Mouse (Mus musculus) kidney, embryonic 16.5 days (tissue): ENCODE results near the gene Per2. TPM values are rescaled to one million over a fixed set of nuclear protein-coding genes. Genes with fewer than 3 reads are reported as not detected.

Source experiments
- ATAC-seq: fragments of 200-750 bp; cut with Nextera tagmentation; 2 replicates; pipeline ENCODE4 v1.8.0; 2017; ENCODE audit warnings: moderate TSS enrichment; ENCODE audit not compliant: low FRiP score, low TSS enrichment
- H3K27ac ChIP-seq: fragments of 300-500 bp; sonication (generic); 2 replicates; pipeline ENCODE4 v1.5.1; 2014; ENCODE audit warnings: low read length
- H3K27me3 ChIP-seq: fragments of 300-500 bp; sonication (generic); 2 replicates; pipeline ENCODE4 v1.6.1; 2014; ENCODE audit warnings: low read length, control low read depth, mixed read lengths; ENCODE audit not compliant: insufficient read depth
- H3K36me3 ChIP-seq: fragments of 300-500 bp; sonication (generic); 2 replicates; pipeline ENCODE4 v1.6.1; 2014; ENCODE audit warnings: low read length, control low read depth, mixed read lengths; ENCODE audit not compliant: insufficient read depth
- H3K4me1 ChIP-seq: fragments of 300-500 bp; sonication (generic); 2 replicates; pipeline ENCODE4 v1.6.1; 2014; ENCODE audit warnings: low read length, control low read depth, mixed read lengths; ENCODE audit not compliant: insufficient read depth
- H3K4me2 ChIP-seq: fragments of 300-500 bp; sonication (generic); replicated peaks from 2 replicates; pipeline ENCODE4 v1.6.1; 2014; ENCODE audit warnings: low read depth, low read length
- H3K4me3 ChIP-seq: fragments of 300-500 bp; sonication (generic); 2 replicates; pipeline ENCODE4 v1.5.1; 2014; ENCODE audit warnings: mild to moderate bottlenecking, low read length
- H3K9ac ChIP-seq: fragments of 300-500 bp; sonication (generic); replicated peaks from 2 replicates; pipeline ENCODE4 v1.6.1; 2014; ENCODE audit warnings: low read length
- H3K9me3 ChIP-seq: fragments of 300-500 bp; sonication (generic); 2 replicates; pipeline ENCODE4 v1.6.1; 2016; ENCODE audit warnings: low read length, control low read depth
- WGBS: fragments of 180-500 bp; shearing (Covaris S2); extraction: QIAGEN DNeasy Blood & Tissue Kit; methylation state at CpG from one replicate; pipeline ENCODE4 v1.1.7; 2014; 5-methylcytosine and 5-hydroxymethylcytosine counted together
- polyA plus RNA-seq: library from polyadenylated mRNA; unstranded; fragments of >200 nt; fragmentation: Nextera tagmentation; extraction: Ambion mirVana; gene quantifications from 2 replicates; pipeline ENCODE4 v1.2.1, GENCODE M21; 2015

Gene Per2
- polyA plus RNA-seq, 1 experiment from 2014 or later, result 4.2 TPM

GRCm38 (mm10) chr1:91407819-91408218, 51.3 kb downstream of the Per2 start:
- H3K4me3 ChIP-seq, result no peak overlapping the region
- H3K9ac ChIP-seq, result no peak overlapping the region
- no peaks in the 10 kb centered on the region for H3K36me3 ChIP-seq
- 78% methylated on average over 4 of the region's 4 CpGs for WGBS
- no peak for ATAC-seq
- H3K4me1 ChIP-seq, result peaks cover 13% of the 10 kb centered on the region
- H3K27me3 ChIP-seq, result no peaks in the 10 kb centered on the region
- H3K27ac ChIP-seq, result no peak overlapping the region
- H3K9me3 ChIP-seq, result no peaks in the 10 kb centered on the region
- H3K4me2 ChIP-seq, result no peak overlapping the region

DNA sequence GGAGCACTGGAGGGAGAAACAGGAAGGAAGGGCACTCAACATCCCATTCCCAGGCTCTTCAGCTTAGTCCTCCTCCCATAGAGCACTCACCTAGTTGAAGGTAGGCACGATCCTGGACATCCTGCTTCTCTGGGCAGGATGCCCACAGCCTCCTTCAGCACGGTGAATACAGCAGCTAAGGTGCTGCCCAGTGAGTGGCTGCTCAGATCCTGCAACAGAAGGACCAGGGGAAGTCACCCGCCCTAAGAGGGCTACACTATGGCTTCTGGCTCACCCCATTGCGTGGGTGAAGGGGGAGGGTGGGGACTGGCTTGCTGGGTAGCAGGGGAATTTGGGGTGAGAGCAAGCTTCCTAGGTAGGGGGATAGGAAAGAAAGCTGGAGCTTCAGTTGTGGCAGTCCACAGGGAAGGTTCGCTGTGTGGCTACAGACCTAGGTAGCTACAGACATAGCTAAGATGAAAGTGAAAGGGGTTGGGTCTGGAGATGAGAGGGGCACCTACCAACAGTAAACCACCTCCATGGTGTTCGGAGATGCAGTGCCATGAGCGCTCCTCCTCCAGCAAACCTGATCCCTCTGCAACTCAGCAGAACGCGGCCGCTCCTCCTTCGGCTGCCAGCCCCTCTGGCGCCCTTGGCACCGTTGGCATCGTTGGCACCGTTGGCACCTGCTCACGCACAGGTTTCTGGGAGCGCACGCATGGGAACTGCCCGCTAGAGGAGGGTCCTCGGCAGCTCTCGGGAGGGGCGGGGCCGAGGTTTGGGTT, 53.5 kb downstream of the Per2 start:
- 0 out of 2 replicates have a peak, but pooled peaks have one; percentile 19 for ATAC-seq
- H3K4me1 ChIP-seq, result no peaks in the 10 kb centered on the region
- WGBS, result 56% methylated on average over 23 of the region's 23 CpGs
- no peak overlapping the region for H3K4me3 ChIP-seq
- H3K27ac ChIP-seq, result no peak overlapping the region
- H3K9ac ChIP-seq, result no peak overlapping the region
- H3K4me2 ChIP-seq, result no peak overlapping the region
- no peaks in the 10 kb centered on the region for H3K9me3 ChIP-seq
- no peaks in the 10 kb centered on the region for H3K27me3 ChIP-seq
- H3K36me3 ChIP-seq, result no peaks in the 10 kb centered on the region

GRCm38 (mm10) chr1:91404976-91405375, 54.1 kb downstream of the Per2 start:
- H3K4me2 ChIP-seq, result no peak overlapping the region
- H3K9me3 ChIP-seq, result no peaks in the 10 kb centered on the region
- WGBS, result 23% methylated on average over 1 of the region's 1 CpGs
- no peak overlapping the region for H3K27ac ChIP-seq
- H3K4me1 ChIP-seq, result no peaks in the 10 kb centered on the region
- H3K9ac ChIP-seq, result no peak overlapping the region
- no peak for ATAC-seq
- H3K27me3 ChIP-seq, result no peaks in the 10 kb centered on the region
- no peaks in the 10 kb centered on the region for H3K36me3 ChIP-seq
- no peak overlapping the region for H3K4me3 ChIP-seq

DNA sequence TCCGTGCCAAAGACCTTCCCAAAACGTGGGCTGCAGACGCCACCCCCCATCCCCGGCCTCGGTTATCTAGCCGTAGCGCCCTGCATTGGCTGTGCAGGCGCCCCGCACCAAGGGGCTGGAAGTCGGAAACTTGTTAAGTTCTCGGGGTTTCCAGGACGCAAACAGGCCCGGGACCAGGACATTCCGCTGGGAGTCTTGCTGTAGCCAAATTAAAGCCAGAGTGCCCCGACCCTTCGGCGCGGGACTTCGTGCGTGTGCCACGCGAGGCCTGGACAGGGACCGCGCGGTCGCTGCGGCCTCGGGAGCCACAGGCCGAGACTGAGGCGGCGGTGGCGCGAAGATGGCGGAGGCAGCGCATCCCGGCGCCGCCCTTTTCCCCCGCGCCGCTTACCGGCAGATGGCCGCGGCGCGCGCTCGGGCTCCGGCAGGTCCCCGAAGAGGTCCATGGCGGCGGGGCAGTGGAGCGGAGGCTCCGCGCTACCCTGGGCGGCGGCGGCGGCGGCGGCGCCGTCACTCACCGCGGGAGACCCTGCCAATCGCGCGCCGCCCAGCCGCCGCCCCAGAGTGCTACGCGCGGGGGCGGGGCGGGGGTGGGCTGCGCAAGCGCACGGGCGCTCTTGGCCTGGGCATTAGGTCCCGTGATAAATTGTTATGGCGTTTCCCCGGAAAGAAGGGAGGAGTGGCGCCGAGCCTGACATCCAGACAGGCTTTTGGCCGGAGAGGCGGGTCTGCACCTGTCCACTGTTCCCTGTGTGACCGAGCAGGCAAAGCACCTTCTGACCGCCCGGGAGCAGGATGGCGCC, 60.7 kb downstream of the Per2 start, which contains the start of gene Ilkap:
Ilkap (minus strand) TSS at position 556 of the 803 bp plus-strand sequence.
- Histone ChIP-seq H3K27ac (peak within 1 kb of the TSS; percentile 83), H3K9ac (peak within 1 kb of the TSS; percentile 95), H3K4me3 (peak within 1 kb of the TSS; percentile 88), H3K36me3 (peaks cover 2% of the 10 kb centered on the region; the same call in 1 of the 2 replicates), H3K4me2 (peak within 1 kb of the TSS; percentile 92), H3K9me3 (no peaks in the 10 kb centered on the region), H3K4me1 (peaks cover 17% of the 10 kb centered on the region), H3K27me3 (no peaks in the 10 kb centered on the region)
- ATAC-seq, result peak; percentile 98
- WGBS, result under 1% methylated on average over 74 of the region's 91 CpGs

DNA sequence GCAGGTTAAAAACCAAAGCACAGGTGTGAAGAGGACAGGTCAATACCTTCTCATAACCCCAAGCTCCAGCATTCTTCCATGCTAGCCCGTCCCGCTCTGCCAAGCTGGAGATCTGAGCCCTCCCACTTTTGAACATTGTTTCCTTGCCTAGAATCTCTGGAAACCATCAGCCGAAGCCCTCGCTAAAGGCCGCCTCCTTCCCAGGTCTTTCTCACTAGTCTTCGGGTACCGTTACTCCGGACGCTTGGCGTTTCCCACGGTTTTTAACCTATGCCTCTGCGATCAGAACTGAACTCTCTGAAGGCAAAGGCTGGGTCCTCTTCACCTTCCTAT, 61.2 kb downstream of the Per2 start:
- WGBS, result under 1% methylated on average over 12 of the region's 12 CpGs
- Histone ChIP-seq H3K36me3 (peaks cover 2% of the 10 kb centered on the region; the same call in 1 of the 2 replicates), H3K27ac (peak overlapping the region; percentile 83), H3K9me3 (no peaks in the 10 kb centered on the region), H3K4me2 (peak overlapping the region; percentile 92), H3K4me1 (peaks cover 17% of the 10 kb centered on the region), H3K27me3 (no peaks in the 10 kb centered on the region), H3K4me3 (peak overlapping the region; percentile 88), H3K9ac (peak overlapping the region; percentile 95)
- ATAC-seq, result no peak; the same call in 1 of the 2 replicates

DNA sequence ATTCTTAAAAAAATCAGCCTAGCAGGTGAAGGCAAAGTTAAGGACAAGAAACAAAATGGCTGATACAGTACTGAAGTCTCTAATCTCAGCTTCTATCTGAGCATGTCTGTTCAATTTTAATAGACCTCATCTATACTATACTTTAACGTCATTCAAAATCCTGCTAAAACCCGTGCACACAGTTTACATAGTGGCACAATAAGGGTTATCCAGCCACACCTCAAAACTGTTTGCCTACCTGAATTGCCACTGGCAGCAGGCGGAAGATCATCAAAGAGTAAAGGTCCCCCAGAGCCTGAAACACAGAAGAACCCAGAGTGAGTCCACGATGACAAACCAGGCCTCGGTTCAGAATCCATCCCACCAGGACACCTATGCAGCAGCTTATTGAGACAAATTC, 68.8 kb downstream of the Per2 start:
- 90% methylated on average over 5 of the region's 5 CpGs for WGBS
- no peak overlapping the region for H3K9ac ChIP-seq

GRCm38 (mm10) chr1:91381091-91381471, 78.0 kb downstream of the Per2 start:
- Histone ChIP-seq H3K4me3 (no peak overlapping the region), H3K9me3 (no peaks in the 10 kb centered on the region), H3K4me1 (no peaks in the 10 kb centered on the region), H3K9ac (no peak overlapping the region), H3K27me3 (no peaks in the 10 kb centered on the region), H3K4me2 (no peak overlapping the region), H3K36me3 (peaks cover 78% of the 10 kb centered on the region), H3K27ac (no peak overlapping the region)
- WGBS, result 90% methylated on average over 4 of the region's 4 CpGs
- ATAC-seq, result no peak

More for the DNA sequence above, 68.8 kb downstream of the Per2 start:
- H3K4me3 ChIP-seq, result no peak overlapping the region
- H3K4me2 ChIP-seq, result no peak overlapping the region
- no peaks in the 10 kb centered on the region for H3K4me1 ChIP-seq
- ATAC-seq, result no peak
- no peaks in the 10 kb centered on the region for H3K27me3 ChIP-seq
- H3K36me3 ChIP-seq, result peaks cover 50% of the 10 kb centered on the region
- no peak overlapping the region for H3K27ac ChIP-seq
- no peaks in the 10 kb centered on the region for H3K9me3 ChIP-seq

GRCm38 (mm10) chr1:91380453-91381090, 78.6 kb downstream of the Per2 start:
- Histone ChIP-seq H3K27ac (no peak overlapping the region), H3K9me3 (no peaks in the 10 kb centered on the region), H3K9ac (no peak overlapping the region), H3K27me3 (no peaks in the 10 kb centered on the region), H3K4me1 (no peaks in the 10 kb centered on the region), H3K4me2 (no peak overlapping the region), H3K4me3 (no peak overlapping the region), H3K36me3 (peaks cover 83% of the 10 kb centered on the region)
- peak; percentile 31; the same call in 1 of the 2 replicates for ATAC-seq
- WGBS, result 65% methylated on average over 7 of the region's 7 CpGs

DNA sequence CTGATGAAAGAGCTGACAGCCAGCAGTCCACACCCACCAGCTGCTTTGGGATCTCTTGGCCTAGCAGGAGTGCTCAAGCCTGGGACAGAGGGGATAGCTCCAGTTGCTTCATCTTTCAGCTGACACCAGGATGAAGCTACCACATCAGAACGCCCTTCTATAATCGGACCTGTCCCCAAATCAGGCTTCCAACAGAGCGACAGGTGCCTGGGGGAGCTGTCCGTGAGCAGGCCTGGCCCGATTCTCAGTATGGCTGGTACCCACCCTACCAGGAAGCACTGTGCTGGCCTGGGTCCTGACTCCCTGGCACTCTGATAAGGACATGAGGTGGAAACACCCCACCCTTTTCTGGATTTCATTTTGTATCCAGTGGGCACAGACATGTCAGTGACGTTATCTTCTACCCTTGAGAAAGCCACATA, 85.7 kb downstream of the Per2 start:
- no peaks in the 10 kb centered on the region for H3K4me1 ChIP-seq
- H3K27ac ChIP-seq, result no peak overlapping the region
- H3K36me3 ChIP-seq, result peaks cover 76% of the 10 kb centered on the region
- no peak overlapping the region for H3K4me3 ChIP-seq
- no peak overlapping the region for H3K4me2 ChIP-seq
- no peak overlapping the region for H3K9ac ChIP-seq
- no peak for ATAC-seq
- WGBS, result 88% methylated on average over 6 of the region's 6 CpGs
- H3K27me3 ChIP-seq, result no peaks in the 10 kb centered on the region
- no peaks in the 10 kb centered on the region for H3K9me3 ChIP-seq
